Mouse (Mus musculus): Measurements from ENCODE around the gene Snd1. TPM values are rescaled to one million over a fixed set of nuclear protein-coding genes. Genes with fewer than 3 reads are reported as not detected.

Gene Snd1
- polyA plus RNA-seq, 1 experiment from 2014 or later, result 34.9 TPM

DNA sequence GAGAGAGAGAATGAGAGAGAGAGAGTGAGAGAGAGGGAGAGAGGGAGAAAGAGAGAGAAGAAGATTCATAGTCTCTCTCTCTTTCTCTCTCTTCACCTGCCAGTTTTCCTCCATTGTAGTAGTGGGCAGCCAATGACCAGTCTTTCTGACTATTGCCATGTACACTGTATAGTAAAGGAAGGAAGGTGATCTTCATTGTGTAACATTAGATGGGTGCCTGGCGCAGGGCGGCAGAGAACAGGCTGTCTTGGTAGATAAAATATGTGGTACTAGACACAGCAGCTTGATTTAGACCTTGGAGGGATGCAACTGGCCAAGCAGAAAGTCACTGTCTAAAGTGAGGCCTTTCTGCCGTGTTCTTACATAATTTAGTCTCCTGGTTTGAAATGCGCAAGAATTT is 139.9 kb downstream of the Snd1 start:
- Histone ChIP-seq H3K36me3 (replicated peaks; ENCODE audit: insufficient read depth, low read length) (no peaks in the 10 kb centered on the region), H3K4me1 (ENCODE audit: insufficient read depth) (peaks cover 11% of the 10 kb centered on the region), H3K27ac (ENCODE audit: low read depth) (no peak overlapping the region), H3K4me2 (ENCODE audit: low read depth, low read length) (no peak overlapping the region), H3K9me3 (ENCODE audit: low read length) (no peaks in the 10 kb centered on the region), H3K9ac (replicated peaks) (no peak overlapping the region), H3K4me3 (ENCODE audit: low read depth, low read length) (no peak overlapping the region), H3K27me3 (ENCODE audit: insufficient read depth, low read length) (no peaks in the 10 kb centered on the region)
- 77% methylated on average over 4 of the region's 4 CpGs for WGBS (ENCODE audit: insufficient replicate concordance)
- ATAC-seq, result no peak
- no peak for DNase-seq
- TF ChIP-seq CTCF (IDR thresholded peaks at IDR 0.05; ENCODE audit: low read depth), result no peak
- no peak for TF ChIP-seq EP300 (IDR thresholded peaks at IDR 0.05; ENCODE audit: low read depth)

DNA sequence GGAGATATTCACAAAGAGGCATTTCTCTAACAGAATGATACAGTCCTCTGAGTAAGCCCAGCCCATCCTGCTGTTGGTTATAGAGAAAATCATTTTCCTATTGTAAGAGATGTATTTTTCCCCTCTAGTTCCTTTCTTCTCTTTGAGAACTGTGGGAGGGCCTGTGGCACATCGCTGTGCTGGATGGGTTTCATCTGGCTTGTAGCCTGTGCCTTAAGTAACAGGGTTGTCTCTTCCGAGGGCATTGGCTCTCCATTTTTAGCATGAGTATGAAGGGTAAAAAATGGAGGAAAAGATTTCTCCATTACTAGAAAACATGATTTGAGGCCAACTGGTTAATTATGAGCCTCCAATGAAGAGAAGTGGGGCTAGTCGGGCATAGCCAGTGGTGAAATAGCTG is 140.5 kb downstream of the Snd1 start:
- DNase-seq (no peak), ATAC-seq (no peak)
- Histone ChIP-seq H3K27me3 (ENCODE audit: insufficient read depth, low read length) (no peaks in the 10 kb centered on the region), H3K4me2 (ENCODE audit: low read depth, low read length) (no peak overlapping the region), H3K9me3 (ENCODE audit: low read length) (no peaks in the 10 kb centered on the region), H3K9ac (replicated peaks) (no peak overlapping the region), H3K36me3 (replicated peaks; ENCODE audit: insufficient read depth, low read length) (no peaks in the 10 kb centered on the region), H3K4me3 (ENCODE audit: low read depth, low read length) (no peak overlapping the region), H3K4me1 (ENCODE audit: insufficient read depth) (peaks cover 11% of the 10 kb centered on the region), H3K27ac (ENCODE audit: low read depth) (no peak overlapping the region)
- 82% methylated on average over 3 of the region's 3 CpGs for WGBS (ENCODE audit: insufficient replicate concordance)
- TF ChIP-seq CTCF (IDR thresholded peaks at IDR 0.05; ENCODE audit: low read depth), result no peak
- TF ChIP-seq EP300 (IDR thresholded peaks at IDR 0.05; ENCODE audit: low read depth), result no peak

DNA sequence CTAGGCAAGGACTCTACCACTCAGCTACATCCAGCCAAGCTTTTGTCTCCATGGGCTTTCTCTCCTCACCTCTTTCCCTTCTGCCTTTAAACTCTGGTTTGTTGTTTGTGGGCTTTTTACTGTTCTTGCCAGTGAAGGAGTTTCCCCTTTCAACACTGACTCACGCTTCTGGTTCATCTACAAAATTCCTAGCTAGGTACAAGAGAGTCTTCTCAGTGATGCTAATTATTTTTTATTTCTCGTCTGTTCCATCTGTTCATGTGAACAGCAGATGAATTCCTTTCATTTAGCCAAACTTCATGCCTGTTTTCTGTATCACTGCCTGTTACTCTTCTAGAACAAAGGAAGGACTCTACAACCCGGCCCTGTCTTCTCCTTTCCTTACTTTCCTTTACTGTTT is 141.0 kb downstream of the Snd1 start:
- no peaks in the 10 kb centered on the region for H3K9me3 ChIP-seq (ENCODE audit: low read length)
- H3K36me3 ChIP-seq (replicated peaks; ENCODE audit: insufficient read depth, low read length), result no peaks in the 10 kb centered on the region
- WGBS (ENCODE audit: insufficient replicate concordance), result 72% methylated on average over 3 of the region's 3 CpGs
- no peak overlapping the region for H3K27ac ChIP-seq (ENCODE audit: low read depth)
- peaks cover 11% of the 10 kb centered on the region for H3K4me1 ChIP-seq (ENCODE audit: insufficient read depth)
- H3K4me3 ChIP-seq (ENCODE audit: low read depth, low read length), result no peak overlapping the region
- H3K27me3 ChIP-seq (ENCODE audit: insufficient read depth, low read length), result no peaks in the 10 kb centered on the region
- no peak overlapping the region for H3K9ac ChIP-seq (replicated peaks)
- no peak overlapping the region for H3K4me2 ChIP-seq (ENCODE audit: low read depth, low read length)
- ATAC-seq (no peak), DNase-seq (no peak)
- TF ChIP-seq EP300 (IDR thresholded peaks at IDR 0.05; ENCODE audit: low read depth) (no peak), CTCF (IDR thresholded peaks at IDR 0.05; ENCODE audit: low read depth) (no peak)

DNA sequence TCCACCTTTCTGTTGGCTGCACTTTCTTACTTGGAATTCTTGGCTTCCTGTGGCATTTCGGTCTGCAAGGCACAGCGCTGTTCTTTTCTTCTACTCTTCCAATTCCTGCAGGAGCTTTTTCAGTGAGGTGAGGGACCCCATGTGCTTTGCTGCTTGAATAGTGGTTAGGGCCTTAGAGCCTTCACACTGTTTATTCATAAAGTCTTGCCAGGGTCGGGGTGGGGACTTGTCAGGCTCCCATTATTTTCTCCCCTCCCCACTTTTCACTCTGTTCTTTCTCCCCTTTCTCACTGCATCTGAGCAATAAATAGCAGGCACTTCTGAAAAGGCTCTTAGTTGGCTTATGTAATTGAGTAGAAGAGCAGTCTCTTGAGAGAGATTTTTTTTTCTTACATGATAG is 143.4 kb downstream of the Snd1 start:
- ATAC-seq (no peak), DNase-seq (no peak)
- Histone ChIP-seq H3K4me3 (ENCODE audit: low read depth, low read length) (no peak overlapping the region), H3K4me1 (ENCODE audit: insufficient read depth) (peaks cover 25% of the 10 kb centered on the region), H3K4me2 (ENCODE audit: low read depth, low read length) (no peak overlapping the region), H3K27ac (ENCODE audit: low read depth) (no peak overlapping the region), H3K27me3 (ENCODE audit: insufficient read depth, low read length) (no peaks in the 10 kb centered on the region), H3K36me3 (replicated peaks; ENCODE audit: insufficient read depth, low read length) (0 out of 2 replicates have a peak, but pooled peaks cover 3% of the 10 kb centered on the region), H3K9me3 (ENCODE audit: low read length) (no peaks in the 10 kb centered on the region), H3K9ac (replicated peaks) (no peak overlapping the region)
- TF ChIP-seq CTCF (IDR thresholded peaks at IDR 0.05; ENCODE audit: low read depth), result no peak
- no peak for TF ChIP-seq EP300 (IDR thresholded peaks at IDR 0.05; ENCODE audit: low read depth)
- 75% methylated on average over 3 of the region's 3 CpGs for WGBS (ENCODE audit: insufficient replicate concordance)

DNA sequence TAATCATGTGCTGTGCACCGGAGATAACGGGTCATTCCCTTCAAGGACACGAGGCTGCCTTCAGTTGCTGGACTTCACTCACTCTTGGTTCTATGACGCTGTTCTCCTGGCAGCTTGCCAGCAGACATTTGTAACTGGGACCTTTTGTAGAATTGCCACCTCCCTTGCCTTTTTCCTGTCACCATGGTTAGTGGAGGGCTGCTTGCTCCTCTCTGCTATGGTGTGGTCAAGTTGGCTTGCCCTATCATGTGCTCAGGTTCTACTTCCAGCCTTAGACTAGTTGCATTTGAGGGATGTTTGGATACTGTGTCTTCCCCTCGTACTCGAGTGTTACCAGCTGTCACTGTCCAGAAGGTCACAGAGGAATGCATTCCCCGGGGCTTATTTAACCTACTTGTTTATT is 143.8 kb downstream of the Snd1 start:
- H3K4me1 ChIP-seq (ENCODE audit: insufficient read depth), result peaks cover 25% of the 10 kb centered on the region
- ATAC-seq (0 out of 2 replicates have a peak, but pooled peaks have one; percentile 23), DNase-seq (peak; percentile 69)
- 38% methylated on average over 7 of the region's 7 CpGs for WGBS (ENCODE audit: insufficient replicate concordance)
- H3K9me3 ChIP-seq (ENCODE audit: low read length), result no peaks in the 10 kb centered on the region
- H3K36me3 ChIP-seq (replicated peaks; ENCODE audit: insufficient read depth, low read length), result 0 out of 2 replicates have a peak, but pooled peaks cover 3% of the 10 kb centered on the region
- H3K4me2 ChIP-seq (ENCODE audit: low read depth, low read length), result no peak overlapping the region
- H3K27ac ChIP-seq (ENCODE audit: low read depth), result no peak overlapping the region
- no peak overlapping the region for H3K4me3 ChIP-seq (ENCODE audit: low read depth, low read length)
- H3K27me3 ChIP-seq (ENCODE audit: insufficient read depth, low read length), result no peaks in the 10 kb centered on the region
- no peak overlapping the region for H3K9ac ChIP-seq (replicated peaks)
- TF ChIP-seq CTCF (IDR thresholded peaks at IDR 0.05; ENCODE audit: low read depth) (no peak), EP300 (IDR thresholded peaks at IDR 0.05; ENCODE audit: low read depth) (no peak)

DNA sequence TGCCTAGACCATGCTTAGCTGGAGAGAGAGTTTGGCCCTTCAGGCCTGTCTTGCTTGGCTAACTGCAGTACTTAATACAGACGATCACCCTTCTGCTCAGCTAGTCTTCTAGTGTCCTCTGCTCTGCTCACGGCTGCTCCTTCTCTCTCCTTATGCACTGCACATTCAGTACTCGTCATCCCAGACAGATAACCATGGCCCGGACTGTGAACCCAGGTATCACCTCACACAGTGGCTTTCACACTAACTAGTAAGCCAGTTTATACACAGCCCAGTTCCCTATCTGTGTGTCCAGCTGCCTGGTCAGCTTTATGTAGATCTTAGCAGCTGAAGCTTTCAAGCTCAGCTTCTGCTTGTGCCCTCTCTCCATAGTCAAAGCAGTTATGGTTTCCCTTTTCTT is 146.5 kb downstream of the Snd1 start:
- peak; percentile 47 for ATAC-seq
- peaks cover 9% of the 10 kb centered on the region; the same call in 1 of the 2 replicates for H3K36me3 ChIP-seq (replicated peaks; ENCODE audit: insufficient read depth, low read length)
- peaks cover 25% of the 10 kb centered on the region for H3K4me1 ChIP-seq (ENCODE audit: insufficient read depth)
- TF ChIP-seq EP300 (IDR thresholded peaks at IDR 0.05; ENCODE audit: low read depth) (no peak), CTCF (IDR thresholded peaks at IDR 0.05; ENCODE audit: low read depth) (no peak)
- 64% methylated on average over 4 of the region's 4 CpGs for WGBS (ENCODE audit: insufficient replicate concordance)
- peak overlapping the region; percentile 41 for H3K27ac ChIP-seq (ENCODE audit: low read depth)
- H3K27me3 ChIP-seq (ENCODE audit: insufficient read depth, low read length), result no peaks in the 10 kb centered on the region
- no peak for DNase-seq
- no peaks in the 10 kb centered on the region for H3K9me3 ChIP-seq (ENCODE audit: low read length)
- no peak overlapping the region for H3K4me3 ChIP-seq (ENCODE audit: low read depth, low read length)
- H3K9ac ChIP-seq (replicated peaks), result no peak overlapping the region
- H3K4me2 ChIP-seq (ENCODE audit: low read depth, low read length), result no peak overlapping the region

DNA sequence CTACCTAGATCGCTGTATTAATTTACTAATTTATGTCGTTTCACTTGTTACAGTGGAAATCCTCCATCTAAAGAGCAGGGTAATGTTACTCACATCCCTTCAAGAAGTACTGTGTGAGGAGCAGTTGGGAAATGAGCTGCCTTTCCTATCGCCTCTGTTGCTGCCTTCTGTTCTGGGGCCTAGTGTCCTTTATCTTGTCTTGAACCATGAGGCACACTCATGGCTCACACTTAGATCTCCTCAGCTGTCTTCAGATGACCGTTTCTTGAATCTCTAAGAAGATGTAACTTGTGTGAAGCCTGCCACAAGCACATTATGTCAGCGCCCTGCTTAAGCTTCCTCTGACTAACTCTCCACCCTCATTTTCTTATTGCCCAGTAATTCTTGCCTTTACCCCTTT is 147.0 kb downstream of the Snd1 start:
- Histone ChIP-seq H3K4me2 (ENCODE audit: low read depth, low read length) (no peak overlapping the region), H3K27me3 (ENCODE audit: insufficient read depth, low read length) (no peaks in the 10 kb centered on the region), H3K36me3 (replicated peaks; ENCODE audit: insufficient read depth, low read length) (peaks cover 13% of the 10 kb centered on the region), H3K9me3 (ENCODE audit: low read length) (no peaks in the 10 kb centered on the region), H3K4me1 (ENCODE audit: insufficient read depth) (peaks cover 25% of the 10 kb centered on the region), H3K27ac (ENCODE audit: low read depth) (peak overlapping the region; percentile 41), H3K4me3 (ENCODE audit: low read depth, low read length) (no peak overlapping the region), H3K9ac (replicated peaks) (no peak overlapping the region)
- ATAC-seq (peak; percentile 62), DNase-seq (no peak)
- no peak for TF ChIP-seq CTCF (IDR thresholded peaks at IDR 0.05; ENCODE audit: low read depth)
- TF ChIP-seq EP300 (IDR thresholded peaks at IDR 0.05; ENCODE audit: low read depth), result no peak
- WGBS (ENCODE audit: insufficient replicate concordance), result 61% methylated on average over 5 of the region's 5 CpGs

All from liver, postnatal 0 days (tissue).